Mouse (Mus musculus): ENCODE measurements around the gene Plppr3.

GRCm38 (mm10) chr10:79861230-79862048, 13.0 kb downstream of the Plppr3 start:
- no peak for TF ChIP-seq CTCF (IDR thresholded peaks at IDR 0.05; ENCODE audit: low read depth)
- no peak for TF ChIP-seq EP300 (IDR thresholded peaks at IDR 0.05; ENCODE audit: low read depth)
